Mouse (Mus musculus) testis, adult 2 months (tissue): ENCODE measurements around the gene Cask.

ENCODE experiments used
- CTCF ChIP-seq: fragments of 200-500 bp; IDR thresholded peaks from 2 replicates; pipeline ENCODE4 v1.5.1; 2012; ENCODE audit warnings: low read depth, mild to moderate bottlenecking, inconsistent platforms, low read length, moderate library complexity; ENCODE audit not compliant: control insufficient read depth, insufficient read depth, insufficient replicate concordance
- POLR2A ChIP-seq: fragments of 200-500 bp; IDR thresholded peaks from 2 replicates; pipeline ENCODE4 v1.6.1; 2012; ENCODE audit warnings: low read depth, mild to moderate bottlenecking, inconsistent platforms, low read length, moderate library complexity; ENCODE audit not compliant: control insufficient read depth

DNA sequence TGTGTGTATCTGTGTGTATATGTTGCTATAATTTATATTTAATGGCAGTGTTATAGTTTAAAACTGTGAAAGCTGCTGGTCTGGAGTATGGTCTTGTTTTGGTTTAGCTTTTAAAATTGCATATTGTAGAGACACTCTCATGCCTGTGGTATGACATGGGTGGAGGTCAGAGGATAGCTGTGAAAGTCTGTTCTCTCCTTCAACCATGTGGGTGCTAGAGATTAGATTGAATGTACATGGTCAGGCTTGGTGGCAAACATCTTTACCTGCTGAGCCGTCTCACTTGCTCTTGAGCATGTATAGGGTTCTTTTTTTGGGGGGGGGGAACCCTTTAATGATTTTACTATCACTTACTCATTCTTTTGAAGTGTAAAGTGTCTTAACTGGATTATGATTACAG lies 361.4 kb downstream of the Cask start:
- no peak for TF ChIP-seq POLR2A
- TF ChIP-seq CTCF, result no peak
